17 mouse cellular contexts compared by ENCODE assay signal in genomic region chr2:48446617-48447016, GRCm38 (mm10).
A peak's percentile ranks its signal among the peaks of the same experiment; 100 is the strongest.
DNase-seq lines count a peak whose midpoint lies in the region; ATAC-seq and TF ChIP-seq lines count a peak whose summit lies in the region.
"Had no signal": no experiment of that assay in that cellular context is flagged by ENCODE, and none has a peak within 500 bp of the region (broad histone marks: within the 10 kb centered on the region; RNA-seq: fewer than 3 reads in every experiment).

No protein-coding gene starts in this region.

- 76% methylated on average over 5 of the region's 5 CpGs for WGBS in forebrain, embryonic 10.5 days
- 54% methylated on average over 5 of the region's 5 CpGs for WGBS in forebrain, embryonic 15.5 days

- H3K9me3 ChIP-seq in forebrain, embryonic 10.5 days: no peaks in the 10 kb centered on the region
- no peaks in the 10 kb centered on the region for H3K9me3 ChIP-seq in forebrain, embryonic 15.5 days
- H3K9me3 ChIP-seq: embryonic facial prominence, embryonic 12.5 days; heart, embryonic 15.5 days; hindbrain, embryonic 13.5 days had no signal

- DNase-seq in forebrain, embryonic 10.5 days (ENCODE audit: extremely low spot score, low spot score): no peak
- DNase-seq in frontal cortex, postnatal 25 days (ENCODE audit: low spot score in 2 of 2): no peak
- peak; percentile 45 for DNase-seq in layer of hippocampus, adult 9-11 months
- no peak for DNase-seq in layer of hippocampus, postnatal 10 days (ENCODE audit: low spot score in 2 of 2)
- DNase-seq in brain, embryonic 14.5 days (ENCODE audit: low read depth): peak; percentile 54
- DNase-seq: adrenal gland, postnatal 10 days; embryo, embryonic 11 days; gastrocnemius, postnatal 14 days; heart, adult 2 months; heart, postnatal 14 days had no signal

- no peak for ATAC-seq in forebrain, embryonic 15.5 days (replicated peaks)
- ATAC-seq in frontal cortex, adult (ENCODE audit: low TSS enrichment): peak; percentile 54
- ATAC-seq: intestine, embryonic 16.5 days had no signal

- peaks cover 27% of the 10 kb centered on the region for H3K4me1 ChIP-seq in forebrain, embryonic 10.5 days
- peaks cover 11% of the 10 kb centered on the region; the same call in 1 of the 2 replicates for H3K4me1 ChIP-seq in forebrain, embryonic 15.5 days
- H3K4me1 ChIP-seq: embryonic facial prominence, embryonic 12.5 days; heart, embryonic 15.5 days had no signal

- 0 out of 2 replicates have a peak overlapping the region, but pooled peaks have one; percentile 1 for H3K27ac ChIP-seq in forebrain, embryonic 10.5 days
- no peak overlapping the region for H3K27ac ChIP-seq in forebrain, embryonic 15.5 days (replicated peaks)
- H3K27ac ChIP-seq: embryonic facial prominence, embryonic 12.5 days; heart, adult 2 months; heart, embryonic 15.5 days; hindbrain, embryonic 13.5 days had no signal

- H3K4me2 ChIP-seq in forebrain, embryonic 15.5 days (replicated peaks): no peak overlapping the region
- H3K4me2 ChIP-seq: embryonic facial prominence, embryonic 12.5 days; heart, embryonic 11.5 days; heart, embryonic 15.5 days; hindbrain, embryonic 13.5 days had no signal

- H3K9ac ChIP-seq in forebrain, embryonic 15.5 days (replicated peaks): no peak overlapping the region
- H3K9ac ChIP-seq: embryonic facial prominence, embryonic 12.5 days; heart, embryonic 15.5 days; hindbrain, embryonic 13.5 days had no signal

- no peak overlapping the region for H3K4me3 ChIP-seq in forebrain, embryonic 10.5 days
- H3K4me3 ChIP-seq in forebrain, embryonic 15.5 days: no peak overlapping the region
- H3K4me3 ChIP-seq: embryonic facial prominence, embryonic 12.5 days; heart, adult 2 months; heart, embryonic 15.5 days; hindbrain, embryonic 13.5 days had no signal

- H3K36me3 ChIP-seq in forebrain, embryonic 10.5 days (replicated peaks): no peaks in the 10 kb centered on the region
- H3K36me3 ChIP-seq in forebrain, embryonic 15.5 days: no peaks in the 10 kb centered on the region
- H3K36me3 ChIP-seq: embryonic facial prominence, embryonic 12.5 days; heart, embryonic 15.5 days; hindbrain, embryonic 13.5 days had no signal

- no peaks in the 10 kb centered on the region for H3K27me3 ChIP-seq in forebrain, embryonic 10.5 days (ENCODE audit: poor library complexity, severe bottlenecking)
- no peaks in the 10 kb centered on the region for H3K27me3 ChIP-seq in forebrain, embryonic 15.5 days
- H3K27me3 ChIP-seq: embryonic facial prominence, embryonic 12.5 days; heart, embryonic 15.5 days; hindbrain, embryonic 13.5 days had no signal

- TF ChIP-seq POLR2A in brain, embryonic 14.5 days (IDR thresholded peaks at IDR 0.05; ENCODE audit: borderline replicate concordance, extremely low read depth, insufficient read depth, insufficient read length, poor library complexity, severe bottlenecking): no peak

- no peak for TF ChIP-seq CTCF in brain, embryonic 14.5 days (IDR thresholded peaks at IDR 0.05; ENCODE audit: borderline replicate concordance, extremely low read depth, insufficient read depth, insufficient read length)

Comparison
In these comparisons a context has a peak if more than half of its experiments do, and no peak if none do; other contexts are left out.
1. DNase-seq: peak in layer of hippocampus, adult 9-11 months (single experiment) and brain, embryonic 14.5 days (single experiment); none in forebrain, embryonic 10.5 days (single experiment), frontal cortex, postnatal 25 days (0 of 2) and layer of hippocampus, postnatal 10 days (0 of 2).